Mouse (Mus musculus) layer of hippocampus, postnatal 10 days (tissue): ENCODE measurements around the gene Phactr2. TPM values are rescaled to one million over a fixed set of nuclear protein-coding genes. Genes with fewer than 3 reads are reported as not detected.

ENCODE experiments used
- DNase-seq, 2 experiments: peaks; one replicate each; pipeline ENCODE4 v3.0.0; 2021; ENCODE audit warnings: low spot score in 2 of 2
- total RNA-seq, 2 experiments: library from RNA; stranded (reverse); gene quantifications; 2 replicates each; pipeline ENCODE4 v1.2.3; 2021

Gene Phactr2
- total RNA-seq, 2 experiments from 2014 or later, result 23.1 to 24.5 TPM

GRCm38 (mm10) chr10:13171461-13171860, 302.8 kb downstream of the Phactr2 start:
- no peak for DNase-seq

GRCm38 (mm10) chr10:13170739-13171448, 303.3 kb downstream of the Phactr2 start:
- DNase-seq, result no peak

- DNase-seq, result no peak
Observed at GRCm38 (mm10) chr10:13168461-13168860, 305.8 kb downstream of the Phactr2 start.

GRCm38 (mm10) chr10:13162031-13162430, 312.2 kb downstream of the Phactr2 start:
- no peak for DNase-seq

GRCm38 (mm10) chr10:13160913-13161312, 313.3 kb downstream of the Phactr2 start:
- no peak for DNase-seq

Other genes with a start within 250 kb of the Phactr2 start
- gene Fuca2, start 25.1 kb upstream of the Phactr2 start, total RNA-seq, result 10 to 100 TPM; 42.4 to 43.0 TPM
- 1 to 10 TPM; 8.8 to 9.4 TPM for gene Adat2, start 78.5 kb upstream of the Phactr2 start, total RNA-seq
- 10 to 100 TPM; 24.5 to 28.3 TPM for gene Pex3, start 78.7 kb upstream of the Phactr2 start, total RNA-seq